Mouse (Mus musculus): ENCODE data around the gene D6Ertd527e. TPM values are rescaled to one million over a fixed set of nuclear protein-coding genes. Genes with fewer than 3 reads are reported as not detected.

D6Ertd527e gene
- polyA plus RNA-seq, 1 experiment from 2014 or later, result 0.19 TPM

GRCm38 (mm10) chr6:87119066-87119837 is 14.7 kb downstream of the D6Ertd527e start:
- H3K27ac ChIP-seq (ENCODE audit: low read depth, low read length), result no peak overlapping the region
- no peak for DNase-seq (ENCODE audit: low spot score)
- no peak overlapping the region for H3K4me3 ChIP-seq (ENCODE audit: low read depth, low read length)
- no peaks in the 10 kb centered on the region for H3K27me3 ChIP-seq (replicated peaks; ENCODE audit: control insufficient read depth, insufficient read depth, low read length)
- no peak overlapping the region for H3K9ac ChIP-seq (ENCODE audit: low read depth, low read length)
- H3K36me3 ChIP-seq (ENCODE audit: control insufficient read depth, insufficient read depth, low read length), result no peaks in the 10 kb centered on the region
- peak; percentile 41; the same call in 1 of the 2 replicates for ATAC-seq (replicated peaks; ENCODE audit: low FRiP score)
- no peak overlapping the region for H3K4me2 ChIP-seq
- no peaks in the 10 kb centered on the region for H3K4me1 ChIP-seq (replicated peaks; ENCODE audit: control insufficient read depth, insufficient read depth, low read length)
- 83% methylated on average over 20 of the region's 20 CpGs for WGBS
- H3K9me3 ChIP-seq (ENCODE audit: control insufficient read depth, low read length), result no peaks in the 10 kb centered on the region

DNA sequence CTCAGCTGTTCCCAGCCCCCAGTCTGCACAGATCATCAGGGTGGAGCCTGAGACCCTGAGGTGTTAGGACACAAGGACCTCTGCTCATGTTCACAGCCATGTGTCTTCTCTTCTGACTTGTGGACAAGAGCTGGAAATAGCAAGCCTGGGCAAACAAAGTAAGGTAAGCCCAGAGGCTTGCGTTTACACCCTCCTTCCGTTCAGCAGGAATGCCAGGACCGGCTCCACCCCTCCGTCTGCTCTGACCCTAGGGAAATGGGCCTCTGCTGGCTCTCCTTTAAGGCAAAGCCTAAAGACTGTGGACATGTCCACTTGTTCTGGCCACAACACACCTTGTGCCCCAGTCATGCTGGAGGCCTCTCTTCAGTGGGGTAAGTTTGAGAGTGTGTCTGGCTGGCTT is 15.4 kb downstream of the D6Ertd527e start:
- H3K27me3 ChIP-seq (replicated peaks; ENCODE audit: control insufficient read depth, insufficient read depth, low read length), result no peaks in the 10 kb centered on the region
- no peak overlapping the region for H3K9ac ChIP-seq (ENCODE audit: low read depth, low read length)
- H3K36me3 ChIP-seq (ENCODE audit: control insufficient read depth, insufficient read depth, low read length), result no peaks in the 10 kb centered on the region
- no peak overlapping the region for H3K4me2 ChIP-seq
- no peak overlapping the region for H3K27ac ChIP-seq (ENCODE audit: low read depth, low read length)
- 0 out of 2 replicates have a peak, but pooled peaks have one; percentile 12 for ATAC-seq (replicated peaks; ENCODE audit: low FRiP score)
- no peak overlapping the region for H3K4me3 ChIP-seq (ENCODE audit: low read depth, low read length)
- no peaks in the 10 kb centered on the region for H3K9me3 ChIP-seq (ENCODE audit: control insufficient read depth, low read length)
- H3K4me1 ChIP-seq (replicated peaks; ENCODE audit: control insufficient read depth, insufficient read depth, low read length), result no peaks in the 10 kb centered on the region
- no peak for DNase-seq (ENCODE audit: low spot score)
- 55% methylated on average over 4 of the region's 4 CpGs for WGBS

DNA sequence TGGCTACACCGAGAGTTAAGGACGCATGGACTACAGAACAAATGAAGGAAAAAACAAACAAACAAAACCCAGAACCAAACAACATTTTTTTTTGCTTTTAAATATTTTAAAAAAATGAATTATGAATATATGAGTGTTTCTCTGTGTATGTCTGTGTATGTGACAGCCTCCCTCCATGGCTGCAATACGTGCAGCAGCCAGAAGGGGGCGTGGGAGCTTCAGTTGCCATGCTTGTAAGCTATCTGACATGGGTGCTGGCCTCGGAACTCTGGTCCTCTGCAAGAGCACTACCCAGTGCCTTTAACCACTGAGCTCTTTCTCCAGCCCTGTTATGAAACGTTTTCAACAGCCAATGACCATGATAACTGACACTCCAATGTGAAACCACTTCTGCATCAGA is 16.1 kb downstream of the D6Ertd527e start:
- Histone ChIP-seq H3K4me3 (ENCODE audit: low read depth, low read length) (no peak overlapping the region), H3K4me1 (replicated peaks; ENCODE audit: control insufficient read depth, insufficient read depth, low read length) (no peaks in the 10 kb centered on the region), H3K4me2 (no peak overlapping the region), H3K9ac (ENCODE audit: low read depth, low read length) (no peak overlapping the region), H3K27me3 (replicated peaks; ENCODE audit: control insufficient read depth, insufficient read depth, low read length) (no peaks in the 10 kb centered on the region), H3K27ac (ENCODE audit: low read depth, low read length) (no peak overlapping the region), H3K9me3 (ENCODE audit: control insufficient read depth, low read length) (no peaks in the 10 kb centered on the region), H3K36me3 (ENCODE audit: control insufficient read depth, insufficient read depth, low read length) (no peaks in the 10 kb centered on the region)
- DNase-seq (ENCODE audit: low spot score) (no peak), ATAC-seq (replicated peaks; ENCODE audit: low FRiP score) (no peak)
- WGBS, result 82% methylated on average over 6 of the region's 6 CpGs

- Histone ChIP-seq H3K4me3 (ENCODE audit: low read depth, low read length) (no peak overlapping the region), H3K27me3 (replicated peaks; ENCODE audit: control insufficient read depth, insufficient read depth, low read length) (no peaks in the 10 kb centered on the region), H3K9me3 (ENCODE audit: control insufficient read depth, low read length) (no peaks in the 10 kb centered on the region), H3K4me2 (no peak overlapping the region), H3K4me1 (replicated peaks; ENCODE audit: control insufficient read depth, insufficient read depth, low read length) (no peaks in the 10 kb centered on the region), H3K9ac (ENCODE audit: low read depth, low read length) (no peak overlapping the region), H3K27ac (ENCODE audit: low read depth, low read length) (no peak overlapping the region), H3K36me3 (ENCODE audit: control insufficient read depth, insufficient read depth, low read length) (no peaks in the 10 kb centered on the region)
- WGBS, result 69% methylated on average over 7 of the region's 7 CpGs
- no peak for ATAC-seq (replicated peaks; ENCODE audit: low FRiP score)
- DNase-seq (ENCODE audit: low spot score), result no peak
Observed at GRCm38 (mm10) chr6:87121961-87122360, 17.4 kb downstream of the D6Ertd527e start.

GRCm38 (mm10) chr6:87123406-87123805 is 18.9 kb downstream of the D6Ertd527e start:
- Histone ChIP-seq H3K27me3 (replicated peaks; ENCODE audit: control insufficient read depth, insufficient read depth, low read length) (no peaks in the 10 kb centered on the region), H3K27ac (ENCODE audit: low read depth, low read length) (no peak overlapping the region), H3K9me3 (ENCODE audit: control insufficient read depth, low read length) (no peaks in the 10 kb centered on the region), H3K4me2 (no peak overlapping the region), H3K9ac (ENCODE audit: low read depth, low read length) (no peak overlapping the region), H3K4me3 (ENCODE audit: low read depth, low read length) (no peak overlapping the region), H3K4me1 (replicated peaks; ENCODE audit: control insufficient read depth, insufficient read depth, low read length) (peaks cover 2% of the 10 kb centered on the region; the same call in 1 of the 2 replicates), H3K36me3 (ENCODE audit: control insufficient read depth, insufficient read depth, low read length) (no peaks in the 10 kb centered on the region)
- WGBS, result 78% methylated on average over 6 of the region's 6 CpGs
- DNase-seq (ENCODE audit: low spot score), result no peak
- no peak for ATAC-seq (replicated peaks; ENCODE audit: low FRiP score)

GRCm38 (mm10) chr6:87123973-87124372 is 19.4 kb downstream of the D6Ertd527e start:
- H3K9ac ChIP-seq (ENCODE audit: low read depth, low read length), result no peak overlapping the region
- no peaks in the 10 kb centered on the region for H3K36me3 ChIP-seq (ENCODE audit: control insufficient read depth, insufficient read depth, low read length)
- no peak for ATAC-seq (replicated peaks; ENCODE audit: low FRiP score)
- no peak overlapping the region for H3K4me3 ChIP-seq (ENCODE audit: low read depth, low read length)
- H3K9me3 ChIP-seq (ENCODE audit: control insufficient read depth, low read length), result no peaks in the 10 kb centered on the region
- H3K4me2 ChIP-seq, result no peak overlapping the region
- H3K27me3 ChIP-seq (replicated peaks; ENCODE audit: control insufficient read depth, insufficient read depth, low read length), result no peaks in the 10 kb centered on the region
- DNase-seq (ENCODE audit: low spot score), result no peak
- no peak overlapping the region for H3K27ac ChIP-seq (ENCODE audit: low read depth, low read length)
- WGBS, result 88% methylated on average over 4 of the region's 4 CpGs
- H3K4me1 ChIP-seq (replicated peaks; ENCODE audit: control insufficient read depth, insufficient read depth, low read length), result peaks cover 2% of the 10 kb centered on the region; the same call in 1 of the 2 replicates

- Histone ChIP-seq H3K4me3 (ENCODE audit: low read depth, low read length) (no peak overlapping the region), H3K4me2 (no peak overlapping the region), H3K4me1 (replicated peaks; ENCODE audit: control insufficient read depth, insufficient read depth, low read length) (peaks cover 2% of the 10 kb centered on the region; the same call in 1 of the 2 replicates), H3K9ac (ENCODE audit: low read depth, low read length) (no peak overlapping the region), H3K27ac (ENCODE audit: low read depth, low read length) (no peak overlapping the region), H3K9me3 (ENCODE audit: control insufficient read depth, low read length) (no peaks in the 10 kb centered on the region), H3K36me3 (ENCODE audit: control insufficient read depth, insufficient read depth, low read length) (no peaks in the 10 kb centered on the region), H3K27me3 (replicated peaks; ENCODE audit: control insufficient read depth, insufficient read depth, low read length) (no peaks in the 10 kb centered on the region)
- ATAC-seq (replicated peaks; ENCODE audit: low FRiP score) (no peak), DNase-seq (ENCODE audit: low spot score) (no peak)
- WGBS, result 69% methylated on average over 8 of the region's 8 CpGs
Observed at GRCm38 (mm10) chr6:87127049-87127753, 22.7 kb downstream of the D6Ertd527e start.

- ATAC-seq (replicated peaks; ENCODE audit: low FRiP score), result no peak
Observed at GRCm38 (mm10) chr6:87129861-87130260, 25.3 kb downstream of the D6Ertd527e start.

More at GRCm38 (mm10) chr6:87129861-87130260, 25.3 kb downstream of the D6Ertd527e start:
- DNase-seq (ENCODE audit: low spot score), result no peak
- Histone ChIP-seq H3K27me3 (replicated peaks; ENCODE audit: control insufficient read depth, insufficient read depth, low read length) (no peaks in the 10 kb centered on the region), H3K4me3 (ENCODE audit: low read depth, low read length) (no peak overlapping the region), H3K36me3 (ENCODE audit: control insufficient read depth, insufficient read depth, low read length) (no peaks in the 10 kb centered on the region), H3K4me1 (replicated peaks; ENCODE audit: control insufficient read depth, insufficient read depth, low read length) (peaks cover 2% of the 10 kb centered on the region; the same call in 1 of the 2 replicates), H3K9me3 (ENCODE audit: control insufficient read depth, low read length) (no peaks in the 10 kb centered on the region), H3K9ac (ENCODE audit: low read depth, low read length) (no peak overlapping the region), H3K4me2 (no peak overlapping the region), H3K27ac (ENCODE audit: low read depth, low read length) (no peak overlapping the region)
- WGBS, result 79% methylated on average over 8 of the region's 8 CpGs
